Mouse (Mus musculus): ENCODE data around the gene Nupl1.

GRCm38 (mm10) chr14:60251281-60252003, at the start of gene Nupl1, which contains the start of gene Gm49336:
- no peak for TF ChIP-seq CTCF (IDR thresholded peaks at IDR 0.05; ENCODE audit: low read depth)
- TF ChIP-seq EP300 (IDR thresholded peaks at IDR 0.05; ENCODE audit: low read depth) = peak; percentile 93
